Mouse (Mus musculus) stomach, postnatal 0 days (tissue): ENCODE measurements at regions not wholly inside any gene's neighbourhood (a gene's known extent, or its start where the extent isn't known, plus 50 kb on each side); places are given as distances from the start of the nearest gene placed in this dataset.

Experiments
- CTCF ChIP-seq: IDR thresholded peaks from 2 replicates; pipeline ENCODE4 v1.5.1; 2016; ENCODE audit warnings: antibody characterized with exemption, low read depth, mild to moderate bottlenecking, moderate library complexity
- EP300 ChIP-seq: optimal IDR thresholded peaks from 2 replicates; pipeline ENCODE3; 2016; ENCODE audit warnings: antibody characterized with exemption

GRCm38 (mm10) chr9:86044098-86044497 is 201.9 kb downstream of the Tpbg start:
- TF ChIP-seq CTCF (no peak), EP300 (no peak)
